Mouse (Mus musculus): ENCODE results near the gene Etfa.

Gene Etfa

DNA sequence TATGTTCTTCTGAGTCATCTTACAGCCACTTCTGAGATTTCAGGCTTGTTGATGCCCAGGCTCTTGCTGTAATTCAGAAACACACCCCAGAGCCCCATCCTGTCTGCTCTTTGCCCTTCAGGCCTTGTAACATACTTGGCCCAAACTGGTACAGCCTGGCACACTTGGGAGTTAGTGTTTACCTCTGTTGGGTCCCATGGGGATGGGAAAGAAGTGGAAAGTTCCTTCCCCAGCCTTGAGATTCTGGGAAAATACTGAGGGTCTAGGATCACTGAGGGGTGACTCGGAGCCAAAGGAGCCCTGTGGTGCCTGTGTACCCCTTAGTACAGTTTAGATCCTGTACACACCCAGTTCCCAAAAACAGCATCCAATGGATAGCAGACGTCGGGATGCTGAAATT, 90.3 kb downstream of the Etfa start:
- Histone ChIP-seq H3K27me3 (ENCODE audit: control insufficient read depth, insufficient read depth, low read length, poor library complexity, severe bottlenecking) (no peaks in the 10 kb centered on the region), H3K36me3 (ENCODE audit: control insufficient read depth, insufficient read depth, low read length, poor library complexity, severe bottlenecking) (no peaks in the 10 kb centered on the region)
- DNase-seq (ENCODE audit: low read depth, low spot score), result no peak

DNA sequence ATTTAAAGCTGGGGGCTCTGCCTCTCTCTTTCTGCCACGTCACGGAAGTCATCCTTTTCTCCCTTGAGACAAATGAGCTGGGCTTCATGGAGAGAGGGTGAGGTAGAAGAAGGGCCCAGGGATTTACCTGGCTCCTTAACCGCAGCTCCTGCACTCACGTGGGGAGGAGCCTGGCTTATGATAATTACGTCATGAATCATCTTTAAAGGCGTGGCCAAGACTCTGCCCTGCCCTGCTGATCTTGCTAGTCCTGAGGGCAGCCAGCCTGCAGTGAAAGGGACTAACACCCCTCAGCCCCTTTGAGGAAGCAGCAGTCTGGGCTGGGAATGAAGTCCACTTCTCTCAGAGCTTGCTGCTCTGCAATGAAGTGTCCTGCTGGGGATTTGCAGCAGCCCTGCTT, 100.9 kb downstream of the Etfa start:
- H3K36me3 ChIP-seq (ENCODE audit: control insufficient read depth, insufficient read depth, low read length, poor library complexity, severe bottlenecking), result no peaks in the 10 kb centered on the region
- DNase-seq (ENCODE audit: low read depth, low spot score), result no peak
- no peaks in the 10 kb centered on the region for H3K27me3 ChIP-seq (ENCODE audit: control insufficient read depth, insufficient read depth, low read length, poor library complexity, severe bottlenecking)

DNA sequence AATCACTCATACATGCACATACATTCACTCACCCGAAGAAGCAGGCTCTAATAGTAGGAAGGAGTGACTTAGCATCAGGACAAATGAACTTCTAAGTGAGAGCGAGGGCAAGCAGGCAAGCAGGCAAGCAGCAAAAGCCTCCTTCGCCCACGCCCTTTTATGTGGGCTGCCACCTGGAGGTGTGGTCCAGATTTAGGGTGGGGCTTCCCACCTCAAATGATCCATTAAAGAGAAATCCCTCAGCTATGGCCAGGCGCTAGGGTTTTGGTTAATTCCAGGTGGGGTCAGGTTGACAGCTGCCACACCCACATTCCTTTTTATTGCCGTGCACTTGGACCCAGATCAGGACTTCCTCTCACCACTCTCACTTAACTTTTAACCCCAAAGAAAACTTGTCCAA, 101.6 kb downstream of the Etfa start:
- Histone ChIP-seq H3K36me3 (ENCODE audit: control insufficient read depth, insufficient read depth, low read length, poor library complexity, severe bottlenecking) (no peaks in the 10 kb centered on the region), H3K27me3 (ENCODE audit: control insufficient read depth, insufficient read depth, low read length, poor library complexity, severe bottlenecking) (no peaks in the 10 kb centered on the region)
- DNase-seq (ENCODE audit: low read depth, low spot score), result no peak

DNA sequence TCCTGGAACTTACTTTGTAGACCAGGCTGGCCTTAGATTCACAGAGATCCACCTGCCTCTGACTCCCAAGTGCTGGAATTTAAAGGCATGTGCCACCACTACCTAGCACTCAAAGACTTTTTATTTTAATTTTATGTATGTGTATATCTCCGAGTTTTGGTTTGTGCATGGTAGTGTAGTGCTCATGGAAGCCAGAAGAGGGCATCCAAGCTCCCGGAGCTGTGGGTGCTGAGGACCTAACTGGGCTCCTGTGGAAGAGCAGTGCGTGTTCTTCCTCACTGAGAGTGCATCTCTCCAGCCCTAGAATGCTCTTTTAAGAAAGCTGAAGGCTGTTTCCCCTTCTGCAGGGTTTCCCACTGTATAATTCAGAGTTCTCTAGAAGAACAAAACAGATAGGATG, 102.2 kb downstream of the Etfa start:
- Histone ChIP-seq H3K36me3 (ENCODE audit: control insufficient read depth, insufficient read depth, low read length, poor library complexity, severe bottlenecking) (no peaks in the 10 kb centered on the region), H3K27me3 (ENCODE audit: control insufficient read depth, insufficient read depth, low read length, poor library complexity, severe bottlenecking) (no peaks in the 10 kb centered on the region)
- no peak for DNase-seq (ENCODE audit: low read depth, low spot score)

DNA sequence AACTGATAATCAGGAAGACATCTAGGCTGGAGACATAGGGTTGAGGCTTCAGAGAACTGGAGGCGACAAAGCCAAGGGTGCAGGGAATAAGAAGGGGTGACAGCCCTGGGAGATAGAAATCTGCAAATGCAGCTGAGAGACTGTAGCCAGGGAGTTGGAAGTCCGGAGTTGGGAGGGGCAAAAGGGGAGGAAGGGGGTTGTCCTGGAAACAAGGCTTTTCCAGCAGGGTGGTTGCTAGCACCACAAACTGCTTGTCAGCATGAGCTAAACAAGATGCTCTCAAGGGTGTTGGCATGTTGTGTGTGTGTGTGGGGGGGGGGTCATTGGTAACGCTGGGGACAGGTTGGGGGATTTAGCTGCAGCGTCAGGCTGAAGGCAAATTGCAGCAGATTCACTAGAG, 103.2 kb downstream of the Etfa start:
- Histone ChIP-seq H3K36me3 (ENCODE audit: control insufficient read depth, insufficient read depth, low read length, poor library complexity, severe bottlenecking) (no peaks in the 10 kb centered on the region), H3K27me3 (ENCODE audit: control insufficient read depth, insufficient read depth, low read length, poor library complexity, severe bottlenecking) (no peaks in the 10 kb centered on the region)
- no peak for DNase-seq (ENCODE audit: low read depth, low spot score)

DNA sequence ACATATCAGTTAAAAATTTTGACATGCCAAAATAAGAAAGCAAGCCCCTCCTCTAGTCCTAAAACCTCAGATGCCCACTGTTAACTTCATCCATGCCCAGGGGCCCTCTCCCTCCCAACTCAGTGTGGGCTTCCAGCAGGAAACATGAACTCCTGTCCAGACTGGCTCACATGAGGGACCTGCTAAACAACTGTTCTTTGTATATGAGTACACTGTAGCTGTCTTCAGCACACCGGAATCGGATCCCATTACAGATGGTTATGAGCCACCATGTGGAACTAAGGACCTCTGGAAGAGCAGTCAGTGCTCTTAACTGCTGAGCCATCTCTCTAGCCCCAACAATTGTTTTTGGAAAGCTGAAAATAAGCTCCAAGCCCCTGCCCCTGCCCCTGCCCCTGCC, 105.3 kb downstream of the Etfa start:
- no peak for DNase-seq (ENCODE audit: low read depth, low spot score)
- Histone ChIP-seq H3K27me3 (ENCODE audit: control insufficient read depth, insufficient read depth, low read length, poor library complexity, severe bottlenecking) (no peaks in the 10 kb centered on the region), H3K36me3 (ENCODE audit: control insufficient read depth, insufficient read depth, low read length, poor library complexity, severe bottlenecking) (no peaks in the 10 kb centered on the region)

DNA sequence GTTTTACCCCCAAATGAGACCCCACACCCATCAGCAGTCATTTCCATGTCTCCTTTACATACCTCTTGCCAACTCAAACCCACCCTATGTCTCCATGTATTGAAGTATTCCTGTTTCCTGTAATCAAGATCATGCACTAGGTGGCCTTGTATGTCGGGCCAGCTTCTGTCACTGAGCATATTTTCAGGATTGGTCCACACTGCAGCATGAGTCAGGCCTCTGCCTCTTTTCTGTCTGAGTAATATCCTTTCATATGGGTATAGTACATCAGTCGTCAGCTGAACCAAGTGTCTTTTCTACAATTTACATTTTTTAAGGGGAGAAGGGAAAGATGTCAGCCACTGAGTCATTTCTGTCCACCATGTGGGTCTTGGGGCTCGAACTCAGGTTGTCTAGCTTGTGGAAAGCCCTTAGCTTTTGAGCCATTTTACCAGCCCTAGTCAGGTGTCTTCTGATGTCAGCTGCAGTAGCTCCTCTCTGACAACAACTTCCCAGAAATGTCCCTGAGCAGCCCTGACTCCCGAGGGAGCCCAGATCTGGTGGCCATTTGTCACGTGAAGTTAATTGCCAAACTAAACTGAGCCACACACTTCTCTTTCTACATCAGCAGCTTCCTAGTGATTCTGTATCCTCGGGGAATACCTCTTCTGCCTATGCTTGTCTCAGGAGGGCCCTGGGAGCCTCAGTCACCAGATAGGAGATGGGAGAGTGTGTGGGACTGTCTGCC, 106.9 kb downstream of the Etfa start:
- H3K27me3 ChIP-seq (ENCODE audit: control insufficient read depth, insufficient read depth, low read length, poor library complexity, severe bottlenecking), result no peaks in the 10 kb centered on the region

More for the DNA sequence above, 106.9 kb downstream of the Etfa start:
- no peak for DNase-seq (ENCODE audit: low read depth, low spot score)
- H3K36me3 ChIP-seq (ENCODE audit: control insufficient read depth, insufficient read depth, low read length, poor library complexity, severe bottlenecking), result no peaks in the 10 kb centered on the region

Data from splenic B cell, adult 2 months (primary cell).